Mouse (Mus musculus): ENCODE measurements around the gene Hras. TPM values are rescaled to one million over a fixed set of nuclear protein-coding genes. Genes with fewer than 3 reads are reported as not detected.

The Hras gene
- total RNA-seq, 4 experiments from 2014 or later: 81.0 to 107 (median 87.7) TPM

GRCm38 (mm10) chr7:141214310-141214709 lies 20.5 kb upstream of the Hras start:
- DNase-seq (ENCODE audit: low spot score): no peak

DNA sequence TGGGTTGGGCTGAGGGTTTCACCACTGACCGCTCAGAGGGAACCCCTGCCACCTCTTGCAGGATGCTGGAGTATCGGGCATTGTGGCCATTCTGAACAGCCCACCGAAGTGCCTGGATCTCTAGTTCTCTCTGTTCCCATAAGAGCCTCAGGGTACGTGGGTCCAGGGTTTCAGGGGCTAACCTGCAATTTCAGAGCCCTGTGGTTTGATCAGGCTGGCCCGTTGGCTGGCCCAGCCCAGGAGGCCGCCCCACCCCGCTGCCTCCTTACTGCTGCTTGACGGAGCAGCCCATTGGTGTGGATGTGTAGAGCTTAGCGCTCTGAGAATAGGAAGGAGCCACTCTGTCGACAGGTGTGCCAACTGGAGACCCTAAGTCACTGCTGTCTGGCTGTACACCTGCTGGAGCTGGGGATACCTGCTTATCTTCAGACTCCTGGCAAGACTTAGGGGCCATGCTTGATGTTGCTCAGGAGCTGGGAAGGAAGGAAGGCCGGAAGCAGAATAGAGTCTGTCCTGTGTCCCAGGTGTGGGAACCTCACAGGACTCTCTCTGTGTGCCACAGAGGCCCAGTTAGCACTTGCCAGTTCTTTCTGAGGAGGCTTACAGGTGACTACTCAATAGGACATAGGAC lies 19.9 kb upstream of the Hras start, which contains the start of gene Lmntd2:
Gene Lmntd2, minus strand, starts transcription at position 476 of the 631 bp plus-strand sequence.
- DNase-seq (ENCODE audit: low spot score): no peak

DNA sequence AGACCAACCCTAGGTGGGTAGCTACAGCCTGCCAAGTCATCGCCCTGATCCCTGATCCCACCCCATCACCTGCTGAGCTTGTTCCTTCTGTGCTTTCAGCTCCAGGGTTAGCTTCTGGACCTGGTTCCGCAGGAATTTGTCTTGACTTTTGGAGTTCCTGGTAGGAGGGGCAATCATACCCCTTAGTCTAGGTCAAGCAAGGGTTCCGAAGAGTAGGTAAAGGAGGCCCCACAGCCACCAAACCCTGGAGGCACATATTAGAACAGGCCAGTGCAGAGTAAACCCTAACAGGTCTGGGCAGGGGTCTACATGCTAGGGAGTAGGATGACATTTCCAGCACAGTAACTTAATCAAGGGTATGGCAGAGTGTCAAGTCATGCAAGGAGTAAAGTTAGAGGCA lies 19.3 kb upstream of the Hras start:
- no peak for DNase-seq (ENCODE audit: low spot score)

GRCm38 (mm10) chr7:141210606-141211131 lies 16.9 kb upstream of the Hras start:
- no peak for DNase-seq (ENCODE audit: low spot score)

- DNase-seq (ENCODE audit: low spot score): no peak
These were observed 16.3 kb upstream of the Hras start for GRCm38 (mm10) chr7:141210137-141210536.

GRCm38 (mm10) chr7:141209526-141209925 lies 15.7 kb upstream of the Hras start:
- DNase-seq (ENCODE audit: low spot score): no peak

GRCm38 (mm10) chr7:141206182-141206937 lies 12.6 kb upstream of the Hras start:
- no peak for DNase-seq (ENCODE audit: low spot score)

DNA sequence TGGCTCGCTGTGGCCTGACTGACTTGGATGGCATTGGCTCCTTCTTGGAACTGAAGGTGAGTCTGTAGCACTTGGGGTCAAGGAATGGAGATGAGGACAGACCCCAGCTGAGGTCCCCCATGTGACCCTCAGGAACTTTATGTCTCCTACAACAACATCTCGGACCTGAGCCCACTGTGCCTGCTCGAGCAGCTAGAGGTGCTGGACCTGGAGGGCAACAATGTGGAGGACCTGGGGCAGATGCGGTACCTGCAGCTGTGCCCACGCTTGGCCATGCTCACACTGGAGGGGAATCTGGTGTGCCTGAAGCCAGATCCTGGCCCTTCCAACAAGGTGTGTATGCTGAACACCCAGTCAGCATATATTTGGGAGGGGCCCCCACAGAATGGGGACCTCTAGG lies 11.7 kb upstream of the Hras start:
- no peak for DNase-seq (ENCODE audit: low spot score)

- DNase-seq (ENCODE audit: low spot score): no peak
These were observed 10.7 kb upstream of the Hras start for GRCm38 (mm10) chr7:141204546-141204945.

DNA sequence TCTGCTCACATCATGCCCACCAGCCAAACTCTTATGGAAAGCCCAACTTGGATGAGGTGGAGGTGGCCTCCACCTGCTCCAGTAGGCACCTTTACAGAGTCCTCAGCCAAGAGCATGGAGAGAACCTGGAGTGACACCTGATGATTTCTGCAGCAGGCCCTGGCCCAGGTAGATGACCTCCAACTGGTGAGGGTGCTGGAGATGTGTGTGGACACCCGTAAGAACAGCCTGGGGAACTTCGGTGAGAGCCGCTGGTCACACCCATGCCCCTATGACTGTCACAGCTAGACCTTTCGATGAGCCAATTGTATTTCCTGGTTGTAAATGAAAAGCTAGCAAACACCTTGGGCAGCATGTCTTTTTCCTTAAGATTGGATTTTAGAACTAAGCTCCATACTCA lies 4.3 kb upstream of the Hras start:
- no peak for DNase-seq (ENCODE audit: low spot score)

DNA sequence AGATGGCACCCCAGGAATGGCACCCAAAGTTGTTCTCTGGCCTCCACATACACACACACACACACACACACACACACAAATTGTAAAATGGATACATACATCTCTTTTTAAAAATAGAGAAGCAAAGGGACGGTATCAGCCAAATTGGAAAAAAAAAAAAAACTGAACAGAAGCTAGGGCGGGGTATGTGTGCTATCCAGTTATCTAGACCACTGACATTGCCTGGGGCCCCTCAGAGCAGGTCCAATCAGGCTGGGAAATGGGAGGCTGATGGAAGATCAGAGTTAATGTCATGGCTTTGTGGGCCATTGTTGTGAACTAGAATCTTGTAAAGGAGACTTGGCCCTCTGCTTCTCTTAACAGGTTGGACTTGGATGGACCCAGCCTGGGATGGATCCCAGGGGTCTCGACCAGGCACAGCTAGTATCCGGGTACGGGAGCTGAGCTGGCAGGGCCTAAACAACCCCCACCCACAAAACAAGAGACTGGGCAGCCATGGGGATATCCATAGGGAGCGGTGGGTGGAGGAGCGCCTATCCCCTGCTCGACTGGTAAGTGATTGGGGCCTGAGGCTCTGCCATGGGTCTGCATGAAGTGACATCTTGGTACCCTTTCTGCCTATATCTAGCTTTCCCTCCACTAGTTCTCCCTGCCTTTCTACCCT lies 2.9 kb upstream of the Hras start:
- DNase-seq (ENCODE audit: low spot score): no peak

DNA sequence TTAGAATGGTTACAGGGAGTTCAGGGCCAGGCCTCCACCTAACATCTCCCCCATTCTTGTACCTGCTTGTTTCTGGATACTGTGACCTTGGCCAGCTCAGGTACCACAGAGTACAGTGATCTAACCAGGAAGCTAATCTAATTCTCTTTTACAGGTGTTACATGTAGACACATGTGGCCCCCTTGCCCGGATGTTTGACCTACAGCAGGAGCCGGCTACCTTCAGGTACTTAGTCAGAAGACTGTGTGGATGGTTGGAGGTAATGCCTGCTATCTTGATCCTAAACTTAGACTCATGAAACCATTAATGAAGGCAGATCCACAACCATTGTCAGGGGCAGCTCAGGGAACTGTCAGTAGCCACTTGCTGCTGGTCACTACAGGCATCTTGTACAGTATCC lies 1.9 kb upstream of the Hras start:
- DNase-seq (ENCODE audit: low spot score): no peak

- peak; percentile 80 for DNase-seq (ENCODE audit: low spot score)
These were observed 1.0 kb upstream of the Hras start for GRCm38 (mm10) chr7:141194830-141195229.

DNA sequence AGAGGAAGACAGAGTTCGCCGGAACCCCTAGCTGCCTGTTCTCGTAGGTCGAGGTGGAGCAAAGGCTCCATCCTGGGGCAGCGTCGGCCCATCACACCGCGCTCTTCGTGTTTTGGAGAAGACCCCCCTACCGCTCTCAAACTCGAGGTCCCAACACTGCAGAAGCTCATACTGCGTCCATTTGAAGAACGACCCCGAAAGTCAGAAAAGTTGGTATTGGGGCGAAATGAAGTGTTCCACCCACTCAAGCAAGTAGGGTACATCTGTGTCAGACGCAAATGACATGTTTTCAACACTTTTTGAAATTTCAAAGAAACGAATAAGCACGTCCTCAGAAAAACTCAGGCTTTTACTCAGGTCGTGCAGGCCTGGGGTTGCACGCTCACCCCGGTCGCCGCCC lies 604 bp upstream of the Hras start:
- no peak for DNase-seq (ENCODE audit: low spot score)

GRCm38 (mm10) chr7:141193348-141193856 lies 403 bp downstream of the Hras start:
- no peak for DNase-seq (ENCODE audit: low spot score)

DNA sequence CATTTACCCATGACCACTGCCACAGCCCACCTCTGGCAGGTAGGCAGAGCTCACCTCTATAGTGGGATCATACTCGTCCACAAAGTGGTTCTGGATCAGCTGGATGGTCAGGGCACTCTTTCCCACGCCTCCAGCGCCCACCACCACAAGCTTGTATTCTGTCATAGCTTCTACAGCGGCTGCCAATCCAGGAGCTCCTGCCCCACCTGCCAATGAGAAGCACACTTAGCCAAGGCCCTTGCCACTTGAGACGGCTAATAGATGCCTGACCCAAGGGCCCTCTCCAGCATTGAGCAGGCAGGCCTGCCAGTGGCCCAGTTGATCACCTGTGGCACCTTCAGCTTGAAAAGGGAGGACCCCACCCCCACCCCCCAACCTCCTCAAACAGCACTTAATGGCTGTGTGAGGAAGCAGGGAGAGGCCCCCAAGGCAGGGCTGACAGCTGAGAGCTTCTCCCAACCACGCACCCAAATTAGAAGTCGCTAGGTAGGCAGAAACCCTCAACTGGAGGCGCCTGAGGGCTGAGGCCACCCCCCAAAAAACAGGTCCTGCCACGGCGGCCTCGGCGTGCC lies 943 bp downstream of the Hras start:
- DNase-seq (ENCODE audit: low spot score): no peak

GRCm38 (mm10) chr7:141191796-141192685 lies 1.8 kb downstream of the Hras start:
- DNase-seq (ENCODE audit: low spot score): no peak

GRCm38 (mm10) chr7:141191036-141191435 lies 2.8 kb downstream of the Hras start:
- DNase-seq (ENCODE audit: low spot score): peak; percentile 49

GRCm38 (mm10) chr7:141190220-141190619 lies 3.6 kb downstream of the Hras start:
- no peak for DNase-seq (ENCODE audit: low spot score)

GRCm38 (mm10) chr7:141188733-141189132 lies 5.1 kb downstream of the Hras start:
- DNase-seq (ENCODE audit: low spot score): no peak

GRCm38 (mm10) chr7:141188194-141188593 lies 5.6 kb downstream of the Hras start:
- no peak for DNase-seq (ENCODE audit: low spot score)
